Mouse (Mus musculus) bone marrow, adult 2 months (tissue): Measurements from ENCODE around the gene Cbr2.

ENCODE experiments used
- CTCF ChIP-seq: fragments of 200-500 bp; IDR thresholded peaks from 2 replicates; pipeline ENCODE4 v1.5.1; 2011; ENCODE audit warnings: low read length, control low read depth; ENCODE audit not compliant: control insufficient read depth, insufficient read depth
- POLR2A ChIP-seq: fragments of 200-500 bp; IDR thresholded peaks from 2 replicates; pipeline ENCODE4 v1.6.1; 2011; ENCODE audit warnings: low read depth, mild to moderate bottlenecking, control low read depth, low read length, borderline replicate concordance; ENCODE audit not compliant: control insufficient read depth

DNA sequence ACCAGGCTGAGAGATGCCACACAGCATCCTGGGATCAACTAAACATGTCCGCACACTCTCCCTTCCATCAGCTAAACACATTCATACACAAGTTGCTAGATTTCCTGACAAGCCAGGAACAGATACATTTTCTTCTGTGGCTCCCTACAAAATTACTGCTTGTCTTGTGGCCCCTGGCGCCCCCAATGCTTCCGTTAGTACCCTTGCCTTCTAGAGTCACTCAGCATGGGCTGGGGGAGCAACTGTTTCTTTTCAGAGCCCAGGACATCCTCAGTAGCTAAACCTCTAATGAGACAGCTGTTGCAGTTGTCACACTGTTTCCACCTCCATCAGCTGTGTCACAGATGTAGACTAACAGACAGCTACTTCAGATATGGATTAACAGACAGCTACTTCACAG lies 40.8 kb upstream of the Cbr2 start:
- TF ChIP-seq CTCF (no peak), POLR2A (no peak)
